Mouse (Mus musculus) Muller cell, postnatal 12 days (primary cell): ENCODE data around the gene H2-M10.6.

Experiments
- DNase-seq: peaks from one replicate; pipeline ENCODE4 v3.0.0-alpha.2; 2015; ENCODE audit errors: inconsistent ontology term

Gene H2-M10.6

GRCm38 (mm10) chr17:36840961-36841445, 29.0 kb downstream of the H2-M10.6 start:
- DNase-seq = no peak

GRCm38 (mm10) chr17:36843696-36844095, 31.7 kb downstream of the H2-M10.6 start:
- no peak for DNase-seq

- DNase-seq = peak; percentile 51
Observed at GRCm38 (mm10) chr17:36844286-36844719, 32.3 kb downstream of the H2-M10.6 start.

- DNase-seq = no peak
Observed at GRCm38 (mm10) chr17:36844725-36845124, 32.8 kb downstream of the H2-M10.6 start.

- DNase-seq = no peak
Observed at GRCm38 (mm10) chr17:36848911-36849310, 36.9 kb downstream of the H2-M10.6 start.

GRCm38 (mm10) chr17:36849992-36850391, 38.0 kb downstream of the H2-M10.6 start:
- no peak for DNase-seq

- DNase-seq = no peak
Observed at GRCm38 (mm10) chr17:36851200-36851599, 39.2 kb downstream of the H2-M10.6 start.

GRCm38 (mm10) chr17:36851627-36852026, 39.7 kb downstream of the H2-M10.6 start:
- DNase-seq = no peak

GRCm38 (mm10) chr17:36855484-36855883, 43.5 kb downstream of the H2-M10.6 start:
- no peak for DNase-seq

GRCm38 (mm10) chr17:36856236-36856635, 44.3 kb downstream of the H2-M10.6 start:
- no peak for DNase-seq

GRCm38 (mm10) chr17:36858181-36858580, 46.2 kb downstream of the H2-M10.6 start:
- no peak for DNase-seq

GRCm38 (mm10) chr17:36861680-36862079, 49.7 kb downstream of the H2-M10.6 start:
- no peak for DNase-seq
